In the genomic region with DNA sequence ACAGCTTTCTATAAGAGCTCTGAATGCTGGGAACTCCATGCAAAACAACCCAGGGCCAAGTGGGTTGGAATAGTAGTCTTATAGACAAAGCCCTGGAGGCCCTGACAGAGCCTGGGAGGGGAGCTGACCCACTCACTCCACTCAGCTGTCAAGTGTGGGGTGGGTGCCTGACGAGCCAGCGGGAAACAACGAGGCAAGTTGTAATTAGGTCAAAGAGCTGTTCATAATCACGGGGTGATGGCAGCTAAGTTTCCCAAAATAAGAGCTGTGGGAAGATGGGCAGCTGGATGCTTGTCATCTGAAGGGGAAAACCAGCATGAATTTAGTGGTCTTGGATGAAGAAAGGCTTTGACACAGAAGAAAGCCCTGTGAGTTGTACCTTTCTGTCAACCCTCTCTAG, we compare ENCODE assay signal across 23 mouse cellular contexts.
DNase-seq lines count a peak whose midpoint lies in the region; ATAC-seq and TF ChIP-seq lines count a peak whose summit lies in the region.
"Had no signal": no experiment of that assay in that cellular context is flagged by ENCODE, and none has a peak within 500 bp of the region (broad histone marks: within the 10 kb centered on the region; RNA-seq: fewer than 3 reads in every experiment).

No protein-coding gene starts in this region.

- peak overlapping the region in 1 of 2 experiments; percentile 72; a peak in 2 of 4 replicates for H3K27ac ChIP-seq in heart, embryonic 14.5 days (replicated peaks in 1 of 2; ENCODE audit: control insufficient read depth in 1 of 2, insufficient read depth in 1 of 2, low read depth in 2 of 2, low read length in 2 of 2)
- H3K27ac ChIP-seq: embryonic facial prominence, embryonic 12.5 days; hindbrain, embryonic 13.5 days; hindbrain, postnatal 0 days; kidney, postnatal 0 days had no signal

- no peak for TF ChIP-seq POLR2A in brain, embryonic 14.5 days (IDR thresholded peaks at IDR 0.05; ENCODE audit: borderline replicate concordance, extremely low read depth, insufficient read depth, insufficient read length, poor library complexity, severe bottlenecking)

- no peak overlapping the region for H3K4me3 ChIP-seq in heart, embryonic 14.5 days (ENCODE audit: control insufficient read depth in 1 of 2, insufficient read depth in 1 of 2, low read depth in 1 of 2, low read length in 2 of 2)
- H3K4me3 ChIP-seq: embryonic facial prominence, embryonic 12.5 days; hindbrain, embryonic 13.5 days had no signal

- H3K27me3 ChIP-seq in heart, embryonic 14.5 days (ENCODE audit: control insufficient read depth, insufficient read depth, low read length): no peaks in the 10 kb centered on the region
- H3K27me3 ChIP-seq: CH12.LX; embryonic facial prominence, embryonic 12.5 days; hindbrain, embryonic 13.5 days had no signal

- peaks cover 15 to 19% of the 10 kb centered on the region in 2 experiments for H3K4me1 ChIP-seq in heart, embryonic 14.5 days (ENCODE audit: control insufficient read depth in 2 of 2, insufficient read depth in 2 of 2, low read length in 2 of 2)
- H3K4me1 ChIP-seq: embryonic facial prominence, embryonic 12.5 days had no signal

- WGBS in heart, embryonic 14.5 days: 26% methylated on average over 4 of the region's 4 CpGs

- peak overlapping the region; percentile 46; the same call in 1 of the 2 replicates for H3K9ac ChIP-seq in heart, embryonic 14.5 days (ENCODE audit: low read length)
- H3K9ac ChIP-seq: embryonic facial prominence, embryonic 12.5 days; hindbrain, embryonic 13.5 days had no signal

- intact Hi-C loops in heart, postnatal 10 days (cut with DNase I): no loop called here

- TF ChIP-seq CTCF in brain, embryonic 14.5 days (IDR thresholded peaks at IDR 0.05; ENCODE audit: borderline replicate concordance, extremely low read depth, insufficient read depth, insufficient read length): no peak

- no peak for ATAC-seq in heart, embryonic 14.5 days (ENCODE audit: insufficient number of reproducible peaks, insufficient read depth, low FRiP score, low read depth)
- ATAC-seq: forebrain, embryonic 14.5 days; hindbrain, postnatal 0 days had no signal

- peak; percentile 4 for DNase-seq in heart, adult 18-20 months
- no peak for DNase-seq in heart, postnatal 4 days
- no peak for DNase-seq in heart, postnatal 10 days
- peak; percentile 26 for DNase-seq in Muller cell, postnatal 12 days (ENCODE audit: inconsistent ontology term)
- peak; percentile 40 for DNase-seq in brain, embryonic 14.5 days (ENCODE audit: low read depth)
- DNase-seq in right cerebral cortex, postnatal 4 days: no peak
- DNase-seq in gastrocnemius, postnatal 10 days: no peak
- DNase-seq: adrenal gland, adult 2 months; adrenal gland, postnatal 25 days; cerebellum, adult 11 months; cerebellum, adult 8-10 months; cerebellum, postnatal 14 days; embryo, embryonic 11 days; gastrocnemius, postnatal 14 days; kidney, adult 11 months; kidney, adult 9 months had no signal

- no peaks in the 10 kb centered on the region for H3K9me3 ChIP-seq in heart, embryonic 14.5 days (ENCODE audit: control insufficient read depth, low read length)
- H3K9me3 ChIP-seq: embryonic facial prominence, embryonic 12.5 days; hindbrain, embryonic 13.5 days had no signal

- no peaks in the 10 kb centered on the region for H3K36me3 ChIP-seq in heart, embryonic 14.5 days (ENCODE audit: control insufficient read depth, insufficient read depth, low read length)
- H3K36me3 ChIP-seq: embryonic facial prominence, embryonic 12.5 days; hindbrain, embryonic 13.5 days had no signal

- H3K4me2 ChIP-seq in heart, embryonic 14.5 days (ENCODE audit: low read length): 0 out of 2 replicates have a peak overlapping the region, but pooled peaks have one; percentile 11
- H3K4me2 ChIP-seq: embryonic facial prominence, embryonic 12.5 days; hindbrain, embryonic 13.5 days had no signal

Comparison
In these comparisons a context has a peak if more than half of its experiments do, and no peak if none do; other contexts are left out.
1. DNase-seq: peak in heart, adult 18-20 months (2 of 2), Muller cell, postnatal 12 days (single experiment) and brain, embryonic 14.5 days (single experiment); none in heart, postnatal 4 days (single experiment), heart, postnatal 10 days (0 of 2), right cerebral cortex, postnatal 4 days (single experiment) and gastrocnemius, postnatal 10 days (single experiment).